In the genomic region with DNA sequence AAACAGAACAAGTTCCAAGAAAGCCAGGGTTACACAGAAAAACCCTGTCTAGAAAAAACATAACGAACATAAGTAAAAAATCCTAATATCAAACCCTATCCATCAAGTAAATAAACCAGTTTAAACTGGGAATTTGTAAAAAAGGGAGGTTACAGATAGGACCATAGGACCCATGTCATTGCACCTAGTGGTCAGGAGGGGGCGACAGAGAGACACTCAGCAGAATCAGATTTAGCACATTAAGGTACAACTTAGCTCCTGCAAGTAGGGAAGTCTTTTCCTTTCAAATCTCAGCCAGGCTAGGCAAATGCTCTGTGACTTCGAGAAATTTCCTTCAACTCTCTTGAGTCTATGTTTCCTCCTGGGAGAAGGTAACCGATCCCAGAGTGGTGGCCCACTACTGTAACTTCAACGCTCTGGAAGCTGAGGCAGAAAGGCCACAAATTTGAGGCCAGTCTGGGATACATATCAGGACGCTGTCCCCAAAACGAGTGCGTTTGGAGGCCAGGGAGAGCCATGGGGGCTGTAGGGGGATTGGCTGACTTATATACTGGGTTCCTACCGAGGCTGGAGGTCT, we compare ENCODE assay signal across 8 mouse cellular contexts. TPM values are rescaled to one million over a fixed set of nuclear protein-coding genes. Genes with fewer than 3 reads are reported as not detected.
DNase-seq lines count a peak whose midpoint lies in the region; ATAC-seq and TF ChIP-seq lines count a peak whose summit lies in the region.

No protein-coding gene starts in this region.

- no peak overlapping the region for H3K4me3 ChIP-seq in cerebellum, adult 2 months (replicated peaks; ENCODE audit: insufficient read depth, low read depth, low read length)
- no peak overlapping the region for H3K4me3 ChIP-seq in intestine, embryonic 16.5 days (ENCODE audit: low read length)
- H3K4me3 ChIP-seq in limb, embryonic 11.5 days (ENCODE audit: low read depth, low read length), result no peak overlapping the region
- no peak overlapping the region for H3K4me3 ChIP-seq in midbrain, embryonic 16.5 days (ENCODE audit: low read depth, low read length)
- no peak overlapping the region for H3K4me3 ChIP-seq in stomach, postnatal 0 days (ENCODE audit: low read depth, low read length)

- H3K36me3 ChIP-seq in intestine, embryonic 16.5 days (ENCODE audit: control insufficient read depth, insufficient read depth, low read length), result peaks cover 11% of the 10 kb centered on the region; the same call in 1 of the 2 replicates
- H3K36me3 ChIP-seq in limb, embryonic 11.5 days (ENCODE audit: control insufficient read depth, insufficient read depth, low read length), result peaks cover 14% of the 10 kb centered on the region
- H3K36me3 ChIP-seq in midbrain, embryonic 16.5 days (ENCODE audit: control insufficient read depth, insufficient read depth, low read length), result peaks cover 14% of the 10 kb centered on the region
- H3K36me3 ChIP-seq in stomach, postnatal 0 days (ENCODE audit: control insufficient read depth, insufficient read depth, low read length), result 0 out of 2 replicates have a peak, but pooled peaks cover 6% of the 10 kb centered on the region

- TF ChIP-seq CTCF in cerebellum, adult 2 months (IDR thresholded peaks at IDR 0.05; ENCODE audit: borderline replicate concordance, insufficient read depth, low read depth, low read length), result peak; percentile 89
- TF ChIP-seq CTCF in stomach, postnatal 0 days (IDR thresholded peaks at IDR 0.05; ENCODE audit: low read depth), result peak; percentile 96

- 77% methylated on average over 9 of the region's 9 CpGs for WGBS in cerebellum, adult 2 months
- 65% methylated on average over 9 of the region's 9 CpGs for WGBS in intestine, embryonic 16.5 days
- WGBS in limb, embryonic 11.5 days, result 71% methylated on average over 9 of the region's 9 CpGs
- WGBS in midbrain, embryonic 16.5 days, result 80% methylated on average over 9 of the region's 9 CpGs
- WGBS in stomach, postnatal 0 days, result 64% methylated on average over 9 of the region's 9 CpGs

- H3K27ac ChIP-seq in cerebellum, adult 2 months (ENCODE audit: insufficient read depth, low read length), result no peak overlapping the region
- H3K27ac ChIP-seq in intestine, embryonic 16.5 days (ENCODE audit: low read length), result peak overlapping the region; percentile 29
- peak overlapping the region; percentile 48; the same call in 1 of the 2 replicates for H3K27ac ChIP-seq in limb, embryonic 11.5 days (replicated peaks; ENCODE audit: low read depth, low read length)
- H3K27ac ChIP-seq in midbrain, embryonic 16.5 days (ENCODE audit: low read length), result 0 out of 2 replicates have a peak overlapping the region, but pooled peaks have one; percentile 39
- H3K27ac ChIP-seq in stomach, postnatal 0 days (replicated peaks), result peak overlapping the region; percentile 63

- no peak for TF ChIP-seq EP300 in stomach, postnatal 0 days (optimal IDR thresholded peaks at IDR 0.05)

- no peak overlapping the region for H3K9ac ChIP-seq in intestine, embryonic 16.5 days (ENCODE audit: low read depth, low read length)
- H3K9ac ChIP-seq in limb, embryonic 11.5 days (ENCODE audit: low read length), result no peak overlapping the region
- no peak overlapping the region for H3K9ac ChIP-seq in midbrain, embryonic 16.5 days (ENCODE audit: low read depth, low read length)
- H3K9ac ChIP-seq in stomach, postnatal 0 days (ENCODE audit: low read length), result no peak overlapping the region

- no peak overlapping the region for H3K4me2 ChIP-seq in intestine, embryonic 16.5 days (ENCODE audit: low read depth, low read length)
- H3K4me2 ChIP-seq in limb, embryonic 11.5 days (ENCODE audit: low read depth, severe bottlenecking), result no peak overlapping the region
- no peak overlapping the region for H3K4me2 ChIP-seq in midbrain, embryonic 16.5 days (ENCODE audit: low read length)
- no peak overlapping the region for H3K4me2 ChIP-seq in stomach, postnatal 0 days (replicated peaks; ENCODE audit: low read depth)

- intact Hi-C loops in gastrocnemius, postnatal 14 days (cut with DNase I; ENCODE audit: low total_unique reads), result no loop called here

- no peaks in the 10 kb centered on the region for H3K9me3 ChIP-seq in intestine, embryonic 16.5 days (ENCODE audit: control insufficient read depth, low read length)
- no peaks in the 10 kb centered on the region for H3K9me3 ChIP-seq in limb, embryonic 11.5 days (ENCODE audit: control insufficient read depth, low read length)
- H3K9me3 ChIP-seq in midbrain, embryonic 16.5 days (replicated peaks; ENCODE audit: control insufficient read depth, low read length, poor library complexity, severe bottlenecking), result no peaks in the 10 kb centered on the region
- no peaks in the 10 kb centered on the region for H3K9me3 ChIP-seq in stomach, postnatal 0 days (ENCODE audit: control insufficient read depth, low read length)

- H3K4me1 ChIP-seq in cerebellum, adult 2 months (ENCODE audit: control insufficient read depth, insufficient read depth, low read length), result no peaks in the 10 kb centered on the region
- H3K4me1 ChIP-seq in intestine, embryonic 16.5 days (ENCODE audit: control insufficient read depth, insufficient read depth, low read length), result no peaks in the 10 kb centered on the region
- no peaks in the 10 kb centered on the region for H3K4me1 ChIP-seq in limb, embryonic 11.5 days (ENCODE audit: control insufficient read depth, insufficient read depth, low read length)
- H3K4me1 ChIP-seq in midbrain, embryonic 16.5 days (ENCODE audit: control insufficient read depth, insufficient read depth, low read length), result no peaks in the 10 kb centered on the region
- no peaks in the 10 kb centered on the region for H3K4me1 ChIP-seq in stomach, postnatal 0 days (replicated peaks; ENCODE audit: control insufficient read depth, insufficient read depth)

- DNase-seq in urinary bladder, adult 18-20 months (ENCODE audit: low spot score in 2 of 2), result peak; percentile 14 to 21
- DNase-seq in urinary bladder, adult 2 months (ENCODE audit: low spot score), result no peak
- peak; percentile 47 to 56 for DNase-seq in cerebellum, adult 2 months
- peak; percentile 33 for DNase-seq in gastrocnemius, postnatal 14 days
- peak; percentile 52 for DNase-seq in limb, embryonic 11.5 days (ENCODE audit: low spot score)
- DNase-seq in stomach, postnatal 0 days (ENCODE audit: low spot score), result peak; percentile 55

- no peaks in the 10 kb centered on the region for H3K27me3 ChIP-seq in cerebellum, adult 2 months (ENCODE audit: control insufficient read depth, insufficient read depth, low read length)
- no peaks in the 10 kb centered on the region for H3K27me3 ChIP-seq in intestine, embryonic 16.5 days (replicated peaks; ENCODE audit: control insufficient read depth, insufficient read depth, low read length)
- H3K27me3 ChIP-seq in limb, embryonic 11.5 days (ENCODE audit: control insufficient read depth, insufficient read depth, low read length), result no peaks in the 10 kb centered on the region
- no peaks in the 10 kb centered on the region for H3K27me3 ChIP-seq in midbrain, embryonic 16.5 days (ENCODE audit: control insufficient read depth, insufficient read depth, low read depth, low read length)
- H3K27me3 ChIP-seq in stomach, postnatal 0 days (ENCODE audit: control insufficient read depth, insufficient read depth, low read length), result no peaks in the 10 kb centered on the region

- no peak for TF ChIP-seq POLR2A in cerebellum, adult 2 months (IDR thresholded peaks at IDR 0.05; ENCODE audit: borderline replicate concordance, insufficient read depth, low read length)

- peak; percentile 68 for ATAC-seq in intestine, embryonic 16.5 days
- no peak for ATAC-seq in limb, embryonic 11.5 days (ENCODE audit: insufficient number of reproducible peaks, low FRiP score, low TSS enrichment, low read depth)
- ATAC-seq in midbrain, embryonic 16.5 days, result no peak
- ATAC-seq in stomach, postnatal 0 days (ENCODE audit: low FRiP score, low TSS enrichment), result peak; percentile 32; the same call in 1 of the 2 replicates

RNA-seq across cellular contexts. Expression of gene Gtf2i, which starts 59.4 kb away (rescaled TPM):
- 152 and 161 TPM in 2 replicates for polyA plus RNA-seq in urinary bladder, adult 2 months (2012; rRNA removed)
- 154 and 157 TPM in 2 replicates for polyA plus RNA-seq in cerebellum, adult 2 months (2012; rRNA removed)
- 100 to 1,000 TPM; 119 to 134 TPM for total RNA-seq in gastrocnemius, postnatal 14 days (2021)
- polyA plus RNA-seq in intestine, embryonic 16.5 days (2015; fragmentation: Nextera tagmentation; extraction: Ambion mirVana), result 86.7 and 91.5 TPM in 2 replicates
- 211 and 222 TPM in 2 replicates for polyA plus RNA-seq in limb, embryonic 11.5 days (2014; fragmentation: Nextera tagmentation; extraction: Ambion mirVana)
- 133 and 164 TPM in 2 replicates for polyA plus RNA-seq in midbrain, embryonic 16.5 days (2015; fragmentation: Nextera tagmentation; extraction: Ambion mirVana)
- polyA plus RNA-seq in stomach, postnatal 0 days (2015; fragmentation: Nextera tagmentation; extraction: Ambion mirVana), result 63.0 and 81.9 TPM in 2 replicates

Comparison
In these comparisons a context has a peak if more than half of its experiments do, and no peak if none do; other contexts are left out.
1. ATAC-seq: peak in intestine, embryonic 16.5 days (single experiment) and stomach, postnatal 0 days (single experiment); none in limb, embryonic 11.5 days (single experiment) and midbrain, embryonic 16.5 days (single experiment).